9 mouse cellular contexts compared by ENCODE assay signal in genomic region chr3:93031450-93031849, GRCm38 (mm10). TPM values are rescaled to one million over a fixed set of nuclear protein-coding genes. Genes with fewer than 3 reads are reported as not detected.
DNase-seq lines count a peak whose midpoint lies in the region; ATAC-seq and TF ChIP-seq lines count a peak whose summit lies in the region.
"Had no signal": no experiment of that assay in that cellular context is flagged by ENCODE, and none has a peak within 500 bp of the region (broad histone marks: within the 10 kb centered on the region; RNA-seq: fewer than 3 reads in every experiment).

No protein-coding gene starts in this region.

- no peaks in the 10 kb centered on the region for H3K36me3 ChIP-seq in hindbrain, embryonic 16.5 days (ENCODE audit: control insufficient read depth, insufficient read depth, low read length)
- H3K36me3 ChIP-seq in limb, embryonic 13.5 days = no peaks in the 10 kb centered on the region
- H3K36me3 ChIP-seq: liver, embryonic 15.5 days had no signal

- DNase-seq in urinary bladder, postnatal 14 days (ENCODE audit: low spot score) = peak; percentile 15
- no peak for DNase-seq in urinary bladder, postnatal 4 days (ENCODE audit: low spot score in 2 of 2)
- peak; percentile 60 to 61 for DNase-seq in right cerebral cortex, postnatal 10 days (ENCODE audit: low spot score in 2 of 2)
- no peak for DNase-seq in adrenal gland, postnatal 4 days (ENCODE audit: low spot score in 2 of 2)

- H3K4me1 ChIP-seq in cortical plate, adult 2 months (ENCODE audit: control insufficient read depth, insufficient read depth, low read length) = no peaks in the 10 kb centered on the region
- H3K4me1 ChIP-seq in hindbrain, embryonic 16.5 days (ENCODE audit: control insufficient read depth, insufficient read depth, low read depth, low read length) = no peaks in the 10 kb centered on the region
- H3K4me1 ChIP-seq in limb, embryonic 13.5 days = no peaks in the 10 kb centered on the region
- H3K4me1 ChIP-seq: liver, embryonic 15.5 days had no signal

- peak; percentile 98 for ATAC-seq in hindbrain, embryonic 16.5 days
- peak; percentile 66; the same call in 1 of the 2 replicates for ATAC-seq in limb, embryonic 13.5 days (ENCODE audit: low FRiP score, low read depth)

- H3K4me2 ChIP-seq in hindbrain, embryonic 16.5 days (ENCODE audit: low read length) = no peak overlapping the region
- no peak overlapping the region for H3K4me2 ChIP-seq in limb, embryonic 13.5 days (replicated peaks)
- H3K4me2 ChIP-seq: liver, embryonic 15.5 days had no signal

- H3K4me3 ChIP-seq in cortical plate, adult 2 months (ENCODE audit: insufficient read depth, low read length) = no peak overlapping the region
- no peak overlapping the region for H3K4me3 ChIP-seq in hindbrain, embryonic 16.5 days (ENCODE audit: low read length)
- no peak overlapping the region for H3K4me3 ChIP-seq in limb, embryonic 13.5 days
- H3K4me3 ChIP-seq: liver, embryonic 15.5 days had no signal

- H3K27me3 ChIP-seq in hindbrain, embryonic 16.5 days (replicated peaks; ENCODE audit: control insufficient read depth, insufficient read depth, low read length) = no peaks in the 10 kb centered on the region
- no peaks in the 10 kb centered on the region for H3K27me3 ChIP-seq in limb, embryonic 13.5 days
- H3K27me3 ChIP-seq: liver, embryonic 15.5 days had no signal

- TF ChIP-seq POLR2A in cortical plate, adult 2 months (IDR thresholded peaks at IDR 0.05; ENCODE audit: extremely low read depth, insufficient read depth, low read length) = no peak

- H3K9me3 ChIP-seq in hindbrain, embryonic 16.5 days (ENCODE audit: control insufficient read depth, low read length) = no peaks in the 10 kb centered on the region
- no peaks in the 10 kb centered on the region for H3K9me3 ChIP-seq in limb, embryonic 13.5 days
- H3K9me3 ChIP-seq: liver, embryonic 15.5 days had no signal

- H3K27ac ChIP-seq in cortical plate, adult 2 months (ENCODE audit: insufficient read depth, low read length) = no peak overlapping the region
- no peak overlapping the region for H3K27ac ChIP-seq in hindbrain, embryonic 16.5 days (ENCODE audit: low read depth, low read length)
- no peak overlapping the region for H3K27ac ChIP-seq in limb, embryonic 13.5 days
- H3K27ac ChIP-seq: liver, embryonic 15.5 days had no signal

- no peak overlapping the region for H3K9ac ChIP-seq in hindbrain, embryonic 16.5 days (ENCODE audit: low read depth, low read length)
- no peak overlapping the region for H3K9ac ChIP-seq in limb, embryonic 13.5 days
- H3K9ac ChIP-seq: liver, embryonic 15.5 days had no signal

- 53% methylated on average over 5 of the region's 5 CpGs for WGBS in hindbrain, embryonic 16.5 days
- WGBS in limb, embryonic 13.5 days = 55% methylated on average over 5 of the region's 5 CpGs

- peak; percentile 82 for TF ChIP-seq CTCF in cortical plate, adult 2 months (IDR thresholded peaks at IDR 0.05; ENCODE audit: extremely low read depth, insufficient read depth, low read length)

RNA-seq across cellular contexts. Expression of gene Lce1m, which starts 12.6 kb away (rescaled TPM):
- not detected in 2 replicates for polyA plus RNA-seq in cortical plate, adult 2 months (2012; rRNA removed)
- polyA plus RNA-seq in hindbrain, embryonic 16.5 days (2015; fragmentation: Nextera tagmentation; extraction: Ambion mirVana) = not detected in 2 replicates
- not detected in 2 replicates for polyA plus RNA-seq in limb, embryonic 13.5 days (2015; fragmentation: Nextera tagmentation; extraction: Ambion mirVana)
- not detected for total RNA-seq in adrenal gland, postnatal 4 days (2021)
- polyA plus RNA-seq: frontal cortex, adult 2 months; liver, embryonic 15.5 days had no signal

RNA-seq across cellular contexts. Expression of gene Crct1, which starts 16.0 kb away (rescaled TPM):
- 0.21 and 0.27 TPM in 2 replicates for polyA plus RNA-seq in cortical plate, adult 2 months (2012; rRNA removed)
- polyA plus RNA-seq in hindbrain, embryonic 16.5 days (2015; fragmentation: Nextera tagmentation; extraction: Ambion mirVana) = 2.1 and 2.3 TPM in 2 replicates
- 0.42 and 1.0 TPM in 2 replicates for polyA plus RNA-seq in limb, embryonic 13.5 days (2015; fragmentation: Nextera tagmentation; extraction: Ambion mirVana)
- not detected for total RNA-seq in adrenal gland, postnatal 4 days (2021)
- polyA plus RNA-seq: frontal cortex, adult 2 months; liver, embryonic 15.5 days had no signal

RNA-seq across cellular contexts. Expression of gene Gm4858, which starts 37.2 kb away (rescaled TPM):
- not detected in 2 replicates for polyA plus RNA-seq in cortical plate, adult 2 months (2012; rRNA removed)
- not detected in 2 replicates for polyA plus RNA-seq in hindbrain, embryonic 16.5 days (2015; fragmentation: Nextera tagmentation; extraction: Ambion mirVana)
- not detected in 2 replicates for polyA plus RNA-seq in limb, embryonic 13.5 days (2015; fragmentation: Nextera tagmentation; extraction: Ambion mirVana)
- not detected for total RNA-seq in adrenal gland, postnatal 4 days (2021)
- polyA plus RNA-seq: frontal cortex, adult 2 months; liver, embryonic 15.5 days had no signal

RNA-seq across cellular contexts. Expression of gene Lce3f, which starts 39.4 kb away (rescaled TPM):
- polyA plus RNA-seq in cortical plate, adult 2 months (2012; rRNA removed) = not detected in 2 replicates
- not detected in 2 replicates for polyA plus RNA-seq in hindbrain, embryonic 16.5 days (2015; fragmentation: Nextera tagmentation; extraction: Ambion mirVana)
- not detected in 2 replicates for polyA plus RNA-seq in limb, embryonic 13.5 days (2015; fragmentation: Nextera tagmentation; extraction: Ambion mirVana)
- total RNA-seq in adrenal gland, postnatal 4 days (2021) = not detected
- polyA plus RNA-seq: frontal cortex, adult 2 months; liver, embryonic 15.5 days had no signal

Comparison
In these comparisons a context has a peak if more than half of its experiments do, and no peak if none do; other contexts are left out.
1. DNase-seq: peak in urinary bladder, postnatal 14 days (single experiment) and right cerebral cortex, postnatal 10 days (2 of 2); none in urinary bladder, postnatal 4 days (0 of 2) and adrenal gland, postnatal 4 days (0 of 2).